Mouse (Mus musculus) c-Kit-positive CD71-positive TER-119-positive erythroid progenitor cells, embryonic 14.5 days (primary cell): ENCODE data around the gene Galnt11.
"Not testable (repeated sequence)": the region's sequence is repeated elsewhere in the genome, so short reads cannot be mapped to it uniquely, and the experiment has no call there.

Source experiments
- DNase-seq: peaks from one replicate; pipeline ENCODE4 v3.0.0-alpha.2; 2013; ENCODE audit warnings: low spot score

Galnt11 gene

GRCm38 (mm10) chr5:25221604-25222003 is at the start of gene Galnt11:
Gene Galnt11, plus strand, starts transcription at chr5:25221904.
- DNase-seq: no peak

- not testable (repeated sequence) for DNase-seq
These were observed 43.8 kb upstream of the Galnt11 start for GRCm38 (mm10) chr5:25177937-25178336.

GRCm38 (mm10) chr5:25178543-25178942 is 43.2 kb upstream of the Galnt11 start:
- not testable (repeated sequence) for DNase-seq

GRCm38 (mm10) chr5:25179284-25179683 is 42.4 kb upstream of the Galnt11 start:
- DNase-seq: no peak

GRCm38 (mm10) chr5:25179936-25180488 is 41.7 kb upstream of the Galnt11 start:
- DNase-seq: no peak

GRCm38 (mm10) chr5:25181004-25181531 is 40.6 kb upstream of the Galnt11 start, which contains the start of gene Galntl5:
Gene Galntl5, plus strand, starts transcription at chr5:25181460.
- no peak for DNase-seq

- no peak for DNase-seq
These were observed 38.1 kb upstream of the Galnt11 start for GRCm38 (mm10) chr5:25183595-25183994.

GRCm38 (mm10) chr5:25184594-25184993 is 37.1 kb upstream of the Galnt11 start:
- DNase-seq: no peak

- DNase-seq: no peak
These were observed 34.0 kb upstream of the Galnt11 start for GRCm38 (mm10) chr5:25187727-25188126.

GRCm38 (mm10) chr5:25188802-25189201 is 32.9 kb upstream of the Galnt11 start:
- no peak for DNase-seq

GRCm38 (mm10) chr5:25190521-25190920 is 31.2 kb upstream of the Galnt11 start:
- DNase-seq: no peak

- no peak for DNase-seq
These were observed 9.8 kb upstream of the Galnt11 start for GRCm38 (mm10) chr5:25211872-25212271.

- not testable (repeated sequence) for DNase-seq
These were observed 8.5 kb upstream of the Galnt11 start for GRCm38 (mm10) chr5:25213216-25213615.

- no peak for DNase-seq
These were observed 6.7 kb upstream of the Galnt11 start for GRCm38 (mm10) chr5:25215006-25215405.

- DNase-seq: peak; percentile 34
These were observed 1.3 kb downstream of the Galnt11 start, which contains the start of gene E130116L18Rik for GRCm38 (mm10) chr5:25222752-25223702. Gene E130116L18Rik, minus strand, starts transcription at chr5:25223153.

- not testable (repeated sequence) for DNase-seq
These were observed 2.7 kb downstream of the Galnt11 start for GRCm38 (mm10) chr5:25224377-25224776.

- no peak for DNase-seq
These were observed 21.4 kb downstream of the Galnt11 start for GRCm38 (mm10) chr5:25243101-25243500.

- no peak for DNase-seq
These were observed 24.2 kb downstream of the Galnt11 start for GRCm38 (mm10) chr5:25245806-25246472.

GRCm38 (mm10) chr5:25246473-25246865 is 24.8 kb downstream of the Galnt11 start:
- DNase-seq: no peak

GRCm38 (mm10) chr5:25247036-25247435 is 25.3 kb downstream of the Galnt11 start:
- no peak for DNase-seq

GRCm38 (mm10) chr5:25252423-25252822 is 30.7 kb downstream of the Galnt11 start:
- no peak for DNase-seq

GRCm38 (mm10) chr5:25252825-25253544 is 31.3 kb downstream of the Galnt11 start:
- DNase-seq: no peak
